Mouse (Mus musculus): ENCODE results near the gene Cep131. TPM values are rescaled to one million over a fixed set of nuclear protein-coding genes. Genes with fewer than 3 reads are reported as not detected.

The Cep131 gene
- polyA plus RNA-seq, 1 experiment from 2014 or later, result 14.5 TPM

DNA sequence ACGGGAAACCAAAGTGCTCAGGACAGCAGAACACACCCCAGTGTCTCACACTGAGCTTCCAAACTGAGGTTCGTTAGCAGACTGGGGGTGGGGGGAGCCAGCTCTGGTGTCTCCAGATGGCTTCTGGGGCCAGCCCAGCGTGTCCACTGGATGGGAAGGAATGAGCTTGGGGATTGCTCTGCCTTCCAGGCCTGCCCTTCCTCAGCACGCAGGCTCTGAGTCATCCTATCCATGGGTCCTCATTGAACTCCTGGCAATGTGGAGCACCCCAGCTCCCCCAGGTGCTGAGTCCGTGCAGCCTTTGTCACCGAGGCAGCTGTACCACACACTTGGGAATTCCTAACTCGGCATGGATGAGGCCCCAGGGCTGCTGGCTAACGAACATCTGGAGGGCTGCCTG is 64.4 kb downstream of the Cep131 start:
- no peak overlapping the region for H3K4me2 ChIP-seq (ENCODE audit: low read depth, low read length)
- H3K36me3 ChIP-seq (ENCODE audit: control insufficient read depth, insufficient read depth), result no peaks in the 10 kb centered on the region
- H3K9me3 ChIP-seq (replicated peaks; ENCODE audit: control insufficient read depth, low read length), result no peaks in the 10 kb centered on the region
- no peaks in the 10 kb centered on the region for H3K27me3 ChIP-seq (ENCODE audit: control insufficient read depth, insufficient read depth, low read length)
- no peaks in the 10 kb centered on the region for H3K4me1 ChIP-seq (ENCODE audit: control insufficient read depth, insufficient read depth, low read length)
- no peak overlapping the region for H3K27ac ChIP-seq (ENCODE audit: low read length)
- ATAC-seq (replicated peaks; ENCODE audit: extremely low read depth, insufficient read depth, low FRiP score), result no peak
- WGBS, result 62% methylated on average over 8 of the region's 8 CpGs
- no peak overlapping the region for H3K9ac ChIP-seq (ENCODE audit: low read length)
- no peak overlapping the region for H3K4me3 ChIP-seq (ENCODE audit: low read length)

DNA sequence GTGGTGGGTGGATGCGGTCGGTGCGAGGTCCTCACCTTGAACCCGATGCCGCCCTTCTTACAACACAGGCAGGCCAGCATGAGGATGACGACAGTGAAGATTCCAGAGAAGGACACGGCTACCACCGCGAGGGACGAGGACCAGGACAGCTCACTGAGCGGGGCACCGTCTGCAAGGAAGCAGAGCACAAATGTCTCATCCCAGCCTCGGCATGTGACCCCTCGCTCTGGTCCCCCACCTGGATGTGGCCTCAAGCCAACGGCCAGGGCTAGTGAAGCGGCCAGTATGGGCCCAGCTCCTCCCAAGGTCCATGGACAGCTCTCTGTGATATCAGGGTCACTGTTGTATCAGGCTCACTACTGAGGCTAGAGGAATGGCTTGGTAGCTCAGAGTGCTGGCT is 65.3 kb downstream of the Cep131 start:
- no peak for ATAC-seq (replicated peaks; ENCODE audit: extremely low read depth, insufficient read depth, low FRiP score)
- H3K27me3 ChIP-seq (ENCODE audit: control insufficient read depth, insufficient read depth, low read length), result no peaks in the 10 kb centered on the region
- H3K9me3 ChIP-seq (replicated peaks; ENCODE audit: control insufficient read depth, low read length), result no peaks in the 10 kb centered on the region
- no peaks in the 10 kb centered on the region for H3K4me1 ChIP-seq (ENCODE audit: control insufficient read depth, insufficient read depth, low read length)
- H3K4me3 ChIP-seq (ENCODE audit: low read length), result no peak overlapping the region
- H3K4me2 ChIP-seq (ENCODE audit: low read depth, low read length), result no peak overlapping the region
- H3K36me3 ChIP-seq (ENCODE audit: control insufficient read depth, insufficient read depth), result no peaks in the 10 kb centered on the region
- H3K9ac ChIP-seq (ENCODE audit: low read length), result no peak overlapping the region
- 85% methylated on average over 16 of the region's 16 CpGs for WGBS
- no peak overlapping the region for H3K27ac ChIP-seq (ENCODE audit: low read length)

DNA sequence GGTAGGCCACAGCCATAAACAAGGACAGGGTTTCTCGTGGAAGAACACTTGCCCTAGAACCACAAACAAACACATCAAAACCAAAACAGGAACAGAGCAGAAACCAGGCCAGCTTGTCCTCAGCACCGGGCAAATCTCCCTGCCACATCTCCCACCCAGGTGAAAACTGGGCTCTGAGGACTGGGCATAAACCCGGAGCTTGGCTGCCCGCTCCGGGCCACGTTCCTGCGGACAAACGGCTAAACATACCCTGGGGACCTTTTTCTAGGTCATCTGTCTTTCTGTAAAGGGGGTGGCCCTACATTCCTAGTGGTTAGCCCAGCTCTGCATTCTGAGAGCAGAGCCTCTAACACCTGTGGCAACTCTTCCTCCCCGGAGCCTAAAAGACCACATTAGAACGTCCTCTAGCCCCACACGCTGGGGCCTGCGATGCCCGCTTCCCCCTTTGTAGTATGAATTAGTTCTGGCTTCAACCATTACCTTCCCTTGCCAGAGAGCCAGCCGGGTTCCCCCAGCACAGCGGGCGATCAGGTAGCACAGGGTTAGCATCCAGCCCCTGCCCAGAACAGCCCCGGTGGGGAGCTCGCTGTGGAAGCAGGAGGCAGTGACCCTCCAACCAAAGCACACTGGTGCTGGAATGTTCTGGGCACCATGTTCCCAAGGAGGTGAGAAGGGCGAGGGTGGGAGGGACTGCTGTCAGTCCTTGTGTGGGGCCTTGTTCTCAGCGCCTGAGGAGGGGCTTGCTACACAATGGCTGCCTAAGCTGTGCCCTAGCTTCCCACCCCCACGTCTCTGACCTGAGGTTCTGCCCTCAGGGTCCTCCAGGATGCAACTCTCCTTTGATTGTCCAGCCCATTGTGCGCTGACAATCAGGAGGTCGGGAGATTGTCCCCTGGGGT is 66.8 kb downstream of the Cep131 start:
- H3K27ac ChIP-seq (ENCODE audit: low read length), result no peak overlapping the region
- no peak overlapping the region for H3K9ac ChIP-seq (ENCODE audit: low read length)
- H3K4me3 ChIP-seq (ENCODE audit: low read length), result no peak overlapping the region
- H3K4me1 ChIP-seq (ENCODE audit: control insufficient read depth, insufficient read depth, low read length), result 0 out of 2 replicates have a peak, but pooled peaks cover 3% of the 10 kb centered on the region
- no peaks in the 10 kb centered on the region for H3K27me3 ChIP-seq (ENCODE audit: control insufficient read depth, insufficient read depth, low read length)
- 69% methylated on average over 23 of the region's 23 CpGs for WGBS
- no peaks in the 10 kb centered on the region for H3K9me3 ChIP-seq (replicated peaks; ENCODE audit: control insufficient read depth, low read length)
- ATAC-seq (replicated peaks; ENCODE audit: extremely low read depth, insufficient read depth, low FRiP score), result no peak
- no peaks in the 10 kb centered on the region for H3K36me3 ChIP-seq (ENCODE audit: control insufficient read depth, insufficient read depth)
- no peak overlapping the region for H3K4me2 ChIP-seq (ENCODE audit: low read depth, low read length)

GRCm38 (mm10) chr11:120017011-120017410 is 69.6 kb downstream of the Cep131 start:
- Histone ChIP-seq H3K27ac (ENCODE audit: low read length) (no peak overlapping the region), H3K36me3 (ENCODE audit: control insufficient read depth, insufficient read depth) (no peaks in the 10 kb centered on the region), H3K4me1 (ENCODE audit: control insufficient read depth, insufficient read depth, low read length) (peaks cover 7% of the 10 kb centered on the region; the same call in 1 of the 2 replicates), H3K9ac (ENCODE audit: low read length) (no peak overlapping the region), H3K4me2 (ENCODE audit: low read depth, low read length) (no peak overlapping the region), H3K9me3 (replicated peaks; ENCODE audit: control insufficient read depth, low read length) (no peaks in the 10 kb centered on the region), H3K4me3 (ENCODE audit: low read length) (no peak overlapping the region), H3K27me3 (ENCODE audit: control insufficient read depth, insufficient read depth, low read length) (no peaks in the 10 kb centered on the region)
- no peak for ATAC-seq (replicated peaks; ENCODE audit: extremely low read depth, insufficient read depth, low FRiP score)
- 78% methylated on average over 8 of the region's 8 CpGs for WGBS

DNA sequence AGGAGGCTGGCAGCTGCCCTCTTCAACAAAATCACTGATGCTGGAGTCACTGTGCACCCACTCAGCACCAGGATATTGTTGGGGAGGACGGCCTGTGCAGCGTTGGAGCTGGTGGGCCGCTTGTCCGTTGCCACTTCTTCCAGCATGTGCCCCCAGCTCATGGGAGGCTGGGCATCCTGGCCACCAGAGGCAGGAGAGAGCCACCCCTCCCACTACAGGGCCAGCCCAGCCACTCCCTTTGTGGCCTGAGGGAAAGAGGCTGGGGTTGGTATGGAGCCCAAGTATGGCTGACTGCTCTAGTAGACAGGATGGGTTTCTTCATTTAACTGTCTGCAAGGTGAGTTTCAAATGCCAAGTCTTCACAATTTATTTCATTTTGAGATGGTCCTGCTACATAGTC is 71.9 kb downstream of the Cep131 start:
- no peak overlapping the region for H3K4me3 ChIP-seq (ENCODE audit: low read length)
- no peak overlapping the region for H3K4me2 ChIP-seq (ENCODE audit: low read depth, low read length)
- WGBS, result 95% methylated on average over 4 of the region's 4 CpGs
- H3K27ac ChIP-seq (ENCODE audit: low read length), result no peak overlapping the region
- H3K9me3 ChIP-seq (replicated peaks; ENCODE audit: control insufficient read depth, low read length), result no peaks in the 10 kb centered on the region
- no peak overlapping the region for H3K9ac ChIP-seq (ENCODE audit: low read length)
- H3K27me3 ChIP-seq (ENCODE audit: control insufficient read depth, insufficient read depth, low read length), result peaks cover 6% of the 10 kb centered on the region
- ATAC-seq (replicated peaks; ENCODE audit: extremely low read depth, insufficient read depth, low FRiP score), result no peak
- H3K36me3 ChIP-seq (ENCODE audit: control insufficient read depth, insufficient read depth), result no peaks in the 10 kb centered on the region
- peaks cover 11% of the 10 kb centered on the region; the same call in 1 of the 2 replicates for H3K4me1 ChIP-seq (ENCODE audit: control insufficient read depth, insufficient read depth, low read length)

MicroRNAs encoded within 50 kb of the gene (microRNA counts, 519-probe panel; counts per million panel counts)
- 2,559 counts per million, percentile 62 among the panel's probes with 10 or more counts for microRNA mmu-miR-338-3p
- microRNA mmu-miR-338-5p, result 2,406 counts per million, percentile 54 among the panel's probes with 10 or more counts

Small RNA genes lying within 50 kb of the gene (microRNA-seq; reads per million reads assigned to microRNA genes)
- gene Gm25948 (not detected), gene Mir3065 (not detected), gene Mir338 (not detected)

Other genes starting within 250 kb of the Cep131 start
- gene Chmp6, start 173.4 kb downstream of the Cep131 start, polyA plus RNA-seq (2015; fragmentation: Nextera tagmentation; extraction: Ambion mirVana), result 69.8 and 70.5 TPM in 2 replicates
- gene Baiap2, start 144.1 kb downstream of the Cep131 start, polyA plus RNA-seq (2015; fragmentation: Nextera tagmentation; extraction: Ambion mirVana), result 13.0 and 13.9 TPM in 2 replicates
- gene Aatk, start 39.7 kb downstream of the Cep131 start, polyA plus RNA-seq (2015; fragmentation: Nextera tagmentation; extraction: Ambion mirVana), result 1.3 and 1.4 TPM in 2 replicates
- gene Tepsin, start 11.9 kb upstream of the Cep131 start, polyA plus RNA-seq (2015; fragmentation: Nextera tagmentation; extraction: Ambion mirVana), result 16.3 and 16.9 TPM in 2 replicates
- 92.6 and 101 TPM in 2 replicates for gene Ndufaf8, start 12.1 kb upstream of the Cep131 start, polyA plus RNA-seq (2015; fragmentation: Nextera tagmentation; extraction: Ambion mirVana)
- 87.3 and 93.5 TPM in 2 replicates for gene Slc38a10, start 64.5 kb upstream of the Cep131 start, polyA plus RNA-seq (2015; fragmentation: Nextera tagmentation; extraction: Ambion mirVana)
- gene Bahcc1, start 146.1 kb upstream of the Cep131 start, polyA plus RNA-seq (2015; fragmentation: Nextera tagmentation; extraction: Ambion mirVana), result 4.6 and 4.7 TPM in 2 replicates